Mouse (Mus musculus): ENCODE data around the gene Cryl1.

DNA sequence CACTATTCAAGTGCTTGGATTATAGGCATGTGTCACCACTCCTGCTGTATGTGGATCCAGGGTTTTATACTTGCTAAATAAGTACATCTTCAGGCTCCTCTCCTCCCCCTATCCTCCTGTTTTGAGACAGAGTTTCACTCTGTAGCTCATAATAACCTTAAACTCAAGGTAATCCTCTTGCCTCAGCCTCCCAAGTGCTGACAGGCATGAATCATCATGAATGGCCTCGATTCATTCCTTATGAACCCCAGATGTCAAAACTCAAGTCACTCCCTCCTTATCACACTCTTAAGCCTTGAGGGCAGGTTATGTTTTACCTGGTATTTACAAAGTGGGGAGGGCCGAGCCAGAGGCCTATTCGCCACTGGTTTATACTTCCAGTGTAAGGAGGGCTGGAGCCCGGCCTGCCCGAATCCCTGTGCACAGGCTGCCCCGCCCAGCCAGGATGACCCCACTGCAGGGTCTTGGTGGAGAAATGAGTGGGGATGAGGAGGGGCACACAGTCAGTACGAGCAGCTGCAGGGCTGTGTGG is 121.8 kb downstream of the Cryl1 start:
- TF ChIP-seq POLR2A (IDR thresholded peaks at IDR 0.05; ENCODE audit: low read depth, low read length): no peak
- TF ChIP-seq CTCF (IDR thresholded peaks at IDR 0.05; ENCODE audit: extremely low read depth, insufficient read length, insufficient replicate concordance, low read depth, low read length): no peak

Measured in small intestine, adult 2 months (tissue).